Mouse (Mus musculus) layer of hippocampus, postnatal 10 days (tissue): Measurements from ENCODE around the gene Olfr1424. TPM values are rescaled to one million over a fixed set of nuclear protein-coding genes. Genes with fewer than 3 reads are reported as not detected.
A peak's percentile ranks its signal among the peaks of the same experiment; 100 is the strongest.
"Not testable (repeated sequence)": the region's sequence is repeated elsewhere in the genome, so short reads cannot be mapped to it uniquely, and the experiment has no call there.

Experiments used
- DNase-seq, 2 experiments: peaks; one replicate each; pipeline ENCODE4 v3.0.0; 2021; ENCODE audit warnings: low spot score in 2 of 2
- long read RNA-seq: library from polyadenylated mRNA; stranded (forward); transcript quantifications from one replicate; pipeline ENCODE4 v2.0.0, GENCODE M21; 2023
- total RNA-seq, 2 experiments: library from RNA; stranded (reverse); gene quantifications; 2 replicates each; pipeline ENCODE4 v1.2.3; 2021

Olfr1424 gene
- total RNA-seq, result not detected
- long read RNA-seq, result 0 reads

GRCm38 (mm10) chr19:12062582-12062981, at the start of gene Olfr1424:
Gene Olfr1424 (minus strand): TSS chr19:12062682.
- not testable (repeated sequence) for DNase-seq

DNA sequence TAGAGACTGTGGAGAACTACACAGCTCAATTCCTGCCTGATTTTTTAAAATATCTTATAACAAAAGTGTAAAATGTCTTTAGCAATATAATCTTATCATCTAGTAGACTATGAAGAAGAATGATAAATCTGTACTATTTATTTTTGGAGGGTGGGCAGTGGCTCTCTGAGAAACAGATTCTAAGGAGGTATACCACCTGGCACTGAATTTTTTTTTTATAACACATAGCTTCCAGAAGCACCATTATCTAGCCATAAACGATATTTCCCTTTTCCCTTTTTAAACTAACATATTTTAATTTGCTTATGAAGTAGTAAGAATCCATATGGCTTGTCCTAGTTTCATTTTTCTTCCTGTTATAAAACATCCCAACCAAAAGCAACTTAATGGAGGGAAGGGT, 42.1 kb upstream of the Olfr1424 start:
- no peak for DNase-seq

DNA sequence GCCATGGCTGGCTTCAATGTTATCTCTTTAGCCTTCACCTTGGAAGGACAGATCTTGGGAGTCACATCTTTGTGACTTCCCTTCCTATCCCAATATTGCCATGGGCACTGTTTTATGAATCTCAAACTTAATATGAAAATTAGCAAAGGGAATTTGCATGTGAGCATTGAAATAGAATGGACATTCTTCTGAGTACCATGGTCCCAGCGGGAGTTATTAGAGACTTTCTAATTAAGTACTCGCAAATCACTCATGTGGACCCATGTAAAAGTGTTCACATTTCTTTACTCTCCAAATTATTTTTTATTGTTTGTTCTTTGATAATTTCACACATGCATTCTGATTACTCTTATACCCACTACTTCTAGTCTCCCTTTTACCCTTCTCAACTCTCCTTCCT, 40.8 kb upstream of the Olfr1424 start, which contains the start of gene Olfr1427:
Olfr1427 (minus strand) TSS at position 101 of the 400 bp plus-strand sequence.
- no peak for DNase-seq

- no peak for DNase-seq
These were observed 29.4 kb upstream of the Olfr1424 start, which contains the start of gene Olfr1426 for GRCm38 (mm10) chr19:12091913-12092312. Gene Olfr1426 (minus strand): TSS chr19:12092013.

DNA sequence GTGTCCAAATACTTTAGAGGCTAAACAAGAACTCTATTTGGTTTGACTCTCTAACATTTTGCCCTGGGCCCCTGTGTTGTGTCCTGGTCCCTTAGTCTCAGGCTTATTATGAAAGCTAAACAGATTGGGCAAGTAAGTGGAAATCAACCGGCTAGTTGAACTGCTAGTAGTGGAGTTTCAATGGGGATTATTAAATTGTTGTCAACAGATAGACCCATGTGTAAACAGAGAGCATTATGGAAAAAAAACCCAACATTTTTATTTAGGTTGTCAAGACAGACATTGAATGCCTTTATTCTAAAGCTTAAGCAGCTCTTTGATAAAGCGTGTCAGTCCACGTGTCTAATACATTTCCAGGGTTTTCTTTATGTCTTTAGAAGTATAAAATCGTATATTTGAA, 15.1 kb upstream of the Olfr1424 start, which contains the start of gene Olfr1425:
Olfr1425 (minus strand) TSS at position 101 of the 400 bp plus-strand sequence.
- DNase-seq, result not testable (repeated sequence)

GRCm38 (mm10) chr19:12069546-12069945, 7.1 kb upstream of the Olfr1424 start:
- not testable (repeated sequence) for DNase-seq

DNA sequence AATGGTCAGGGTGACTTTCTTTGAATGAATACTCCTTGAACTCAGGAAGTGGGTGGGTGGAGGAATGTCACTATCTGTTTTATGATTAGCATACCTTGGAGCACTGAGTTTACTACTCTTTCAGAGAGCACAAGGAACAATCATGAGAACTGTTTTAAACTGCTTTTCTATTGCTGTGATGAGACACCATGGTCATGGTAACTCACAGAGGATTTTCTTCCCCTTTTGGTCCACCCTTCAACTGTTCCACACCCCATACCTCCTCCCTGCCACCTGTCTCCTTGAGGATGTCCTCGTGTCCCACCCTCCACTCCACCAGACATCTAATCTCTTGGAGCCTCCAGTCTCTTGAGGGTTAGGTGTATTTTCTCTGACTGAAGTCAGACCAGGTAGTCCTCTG, 5.3 kb upstream of the Olfr1424 start:
- not testable (repeated sequence) for DNase-seq

- DNase-seq, result no peak
These were observed 19.3 kb downstream of the Olfr1424 start for GRCm38 (mm10) chr19:12043163-12043562.

DNA sequence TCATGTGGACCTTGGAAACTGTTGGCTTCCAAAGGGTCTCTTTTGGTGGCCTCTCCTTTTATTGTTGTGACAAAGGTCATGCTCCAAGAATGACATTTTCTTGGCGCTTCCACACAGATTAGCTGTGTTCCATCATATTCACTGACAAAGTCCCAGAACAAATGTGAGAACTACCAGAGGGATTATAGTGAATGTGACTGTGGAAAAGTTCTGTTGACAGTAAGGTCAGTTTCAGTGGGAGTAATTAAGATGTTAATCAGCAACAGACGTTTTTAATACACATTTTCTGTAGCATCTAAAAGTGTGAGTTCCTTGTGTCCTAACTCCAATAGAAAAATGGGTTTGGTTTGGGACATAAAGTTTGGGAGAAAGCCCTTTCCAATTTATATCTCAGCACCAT, 21.3 kb downstream of the Olfr1424 start, which contains the start of gene Olfr1423:
Olfr1423 (minus strand) TSS at position 101 of the 400 bp plus-strand sequence.
- DNase-seq, result no peak

DNA sequence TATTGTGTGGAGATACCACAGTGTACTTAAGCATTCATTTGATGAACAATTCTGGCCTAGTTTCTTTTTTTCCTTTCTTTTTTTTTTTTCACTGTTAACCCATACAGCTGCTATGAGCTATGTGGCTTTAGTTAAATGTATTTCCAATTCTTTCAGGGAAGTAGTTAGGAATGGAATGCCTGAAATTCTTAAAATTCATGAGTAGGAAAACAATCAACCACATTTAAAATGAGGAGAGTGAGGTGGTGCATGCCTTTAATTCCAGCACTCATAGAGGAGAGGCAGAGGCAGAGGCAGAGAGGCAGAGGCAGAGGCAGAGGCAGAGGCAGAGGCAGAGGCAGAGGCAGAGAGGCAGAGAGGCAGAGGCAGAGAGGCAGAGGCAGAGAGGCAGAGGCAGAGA, 24.8 kb downstream of the Olfr1424 start:
- DNase-seq, result no peak

DNA sequence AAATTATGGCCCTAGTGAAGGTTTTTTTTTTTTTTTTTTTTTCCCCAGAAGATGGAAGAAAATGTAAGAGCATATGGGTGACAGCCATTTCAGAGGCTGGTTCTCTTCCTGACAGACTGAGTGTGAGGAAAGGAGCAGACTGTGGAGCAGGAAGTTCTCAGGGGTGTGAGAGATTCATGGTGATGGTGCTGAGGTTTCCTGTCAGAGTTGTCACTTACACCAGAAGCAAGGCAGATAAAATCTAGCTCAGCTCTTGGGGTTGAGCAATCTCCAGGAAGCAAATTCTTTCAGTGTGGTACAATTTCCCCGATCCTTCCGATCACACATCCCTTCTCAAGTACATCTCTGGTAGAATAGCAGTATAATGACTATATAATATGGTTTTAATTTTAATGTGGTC, 35.9 kb downstream of the Olfr1424 start:
- DNase-seq, result no peak

DNA sequence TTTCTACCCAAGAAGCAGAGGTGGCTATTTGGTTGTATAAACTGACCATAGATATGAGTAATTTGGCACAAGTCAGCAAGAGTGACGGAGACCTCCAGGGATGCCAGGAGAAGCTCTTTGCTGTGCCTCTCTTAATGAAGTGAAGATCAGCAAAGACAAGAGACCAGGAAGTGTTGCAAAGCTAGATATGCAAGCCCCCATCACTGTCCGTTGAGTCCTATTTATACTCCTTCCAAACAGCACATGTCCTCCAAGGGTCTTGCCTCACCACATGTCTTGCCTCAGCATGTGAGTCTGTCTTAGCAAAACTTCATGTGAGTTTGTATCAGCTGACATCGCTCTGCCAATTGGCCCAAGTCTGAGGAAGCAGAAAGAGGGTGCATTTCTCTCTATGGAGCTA, 37.1 kb downstream of the Olfr1424 start:
- DNase-seq, result no peak

DNA sequence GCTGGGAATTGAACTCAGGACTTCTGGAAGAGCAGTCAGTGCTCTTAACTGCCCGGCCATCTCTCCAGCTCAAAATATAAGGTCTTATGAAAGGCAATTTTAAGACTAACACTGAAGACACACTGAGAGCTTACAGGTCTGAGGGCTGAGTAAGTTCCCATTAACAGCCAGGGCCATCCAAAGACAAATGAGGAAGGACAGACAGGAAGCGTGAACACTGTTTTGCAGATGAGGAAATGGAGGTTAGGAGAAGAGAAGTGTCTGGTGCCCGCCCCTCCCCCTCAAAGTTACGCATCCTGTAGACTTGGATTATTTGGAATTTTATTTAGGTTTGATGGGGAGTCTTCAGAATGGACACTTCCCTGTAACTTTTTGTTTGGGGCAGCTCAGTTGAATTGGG, 38.3 kb downstream of the Olfr1424 start:
- no peak for DNase-seq

DNA sequence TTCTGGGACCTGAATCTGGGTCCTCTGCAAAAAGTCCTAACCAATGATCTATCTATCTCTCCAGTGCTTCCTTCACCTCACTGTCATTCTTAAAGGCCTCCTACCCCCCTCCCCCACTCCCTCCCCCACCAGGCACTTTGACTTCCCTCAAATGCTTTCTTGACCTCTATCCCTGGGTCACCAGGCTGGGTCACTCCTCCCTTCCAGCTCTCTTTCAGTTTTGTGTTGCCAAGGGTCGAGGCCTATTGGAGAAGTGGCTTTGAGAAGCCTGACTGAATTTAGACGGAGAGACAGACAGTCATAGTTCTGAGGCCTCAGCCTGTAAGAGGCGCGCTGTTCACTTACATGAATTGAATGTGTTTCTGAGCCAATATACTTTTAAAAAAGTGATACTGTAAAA, 46.3 kb downstream of the Olfr1424 start:
- DNase-seq, result no peak

GRCm38 (mm10) chr19:12015708-12016107, 46.8 kb downstream of the Olfr1424 start:
- DNase-seq, result no peak

DNA sequence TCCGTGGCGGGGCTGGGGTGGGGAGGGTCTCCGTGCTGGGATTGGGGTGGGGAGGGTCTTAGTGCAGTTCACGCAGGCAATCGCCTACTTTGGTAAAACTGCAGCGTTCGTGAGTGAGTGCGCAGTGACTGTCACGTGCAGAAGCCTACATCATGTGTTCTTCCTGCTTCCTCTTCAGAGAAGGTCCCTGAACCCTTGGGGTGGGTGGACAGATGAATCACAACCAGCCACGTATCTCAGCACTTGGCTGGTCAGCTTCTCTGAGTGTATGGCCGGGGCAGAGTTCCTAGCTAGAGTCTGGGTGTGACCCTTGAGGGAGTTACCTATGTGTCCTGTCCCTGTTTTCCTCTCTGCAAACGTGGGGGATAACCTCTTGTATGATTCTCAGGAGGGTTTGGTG, 49.3 kb downstream of the Olfr1424 start:
- DNase-seq, result peak in 1 of 2 experiments; percentile 47

GRCm38 (mm10) chr19:12012615-12013014, 49.9 kb downstream of the Olfr1424 start:
- no peak for DNase-seq

DNA sequence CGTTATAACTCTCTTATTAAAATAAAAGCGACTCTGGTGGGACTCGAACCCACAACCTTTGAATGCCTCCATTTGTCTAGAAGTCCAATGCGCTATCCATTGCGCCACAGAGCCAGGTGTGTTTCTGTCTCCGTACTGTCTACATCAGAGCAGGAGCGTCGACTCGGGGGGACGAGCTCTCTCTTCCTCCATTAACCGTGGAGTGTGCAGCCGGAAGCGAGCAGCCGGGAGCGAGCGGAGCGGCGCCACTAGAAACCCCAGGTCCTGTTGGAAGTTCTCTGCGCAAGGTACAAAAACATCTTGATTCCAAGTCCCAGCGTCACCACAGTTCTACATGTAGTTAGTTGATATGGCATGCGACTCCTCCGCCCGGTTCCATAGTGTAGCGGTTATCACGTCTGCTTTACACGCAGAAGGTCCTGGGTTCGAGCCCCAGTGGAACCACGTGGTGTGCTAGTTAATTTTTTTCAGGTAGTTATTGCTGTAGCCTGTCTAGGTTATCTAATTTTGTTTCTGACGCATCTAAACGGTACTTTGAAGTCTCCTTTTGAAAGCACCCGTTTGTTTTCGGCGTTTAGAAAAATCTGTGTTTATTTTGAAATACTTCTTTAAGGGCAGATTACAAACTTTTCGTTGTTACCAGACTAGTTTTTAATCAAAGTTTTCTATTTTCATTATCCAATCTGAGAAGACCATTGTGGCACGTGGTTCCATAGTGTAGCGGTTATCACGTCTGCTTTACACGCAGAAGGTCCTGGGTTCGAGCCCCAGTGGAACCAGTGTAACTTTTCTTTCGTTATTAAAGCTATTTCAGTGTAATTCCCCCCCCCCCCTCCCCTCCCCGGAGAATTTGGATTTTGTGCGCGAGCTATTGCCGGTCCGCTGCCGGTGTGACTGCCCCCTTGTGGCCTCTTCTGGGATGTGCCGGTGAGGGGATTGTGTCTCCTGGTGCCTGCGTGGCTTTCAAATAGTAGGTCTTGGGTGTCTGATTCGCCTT, 50.6 kb downstream of the Olfr1424 start:
- DNase-seq, result peak; percentile 88 to 90

GRCm38 (mm10) chr19:12010916-12011559, 51.4 kb downstream of the Olfr1424 start:
- peak; percentile 79 to 81 for DNase-seq

- peak; percentile 43 to 62 for DNase-seq
These were observed 52.2 kb downstream of the Olfr1424 start for GRCm38 (mm10) chr19:12010281-12010771.

- peak; percentile 61 to 75 for DNase-seq
These were observed 52.8 kb downstream of the Olfr1424 start for GRCm38 (mm10) chr19:12009501-12010280.
